Mouse (Mus musculus) kidney, adult 2 months (tissue): ENCODE results near the gene Lypd6. TPM values are rescaled to one million over a fixed set of nuclear protein-coding genes. Genes with fewer than 3 reads are reported as not detected.
A peak's percentile ranks its signal among the peaks of the same experiment; 100 is the strongest.

Source experiments
- DNase-seq: peaks from one replicate; pipeline ENCODE4 v3.0.0; 2021
- H3K27ac ChIP-seq: fragments of 200-500 bp; 2 replicates; pipeline ENCODE4 v1.5.1; 2012; ENCODE audit warnings: low read depth, low read length, control low read depth, inconsistent platforms; ENCODE audit not compliant: insufficient read depth
- H3K27me3 ChIP-seq: fragments of 200-500 bp; replicated peaks from 2 replicates; pipeline ENCODE4 v1.6.1; 2012; ENCODE audit warnings: mild to moderate bottlenecking, moderate library complexity, low read length, inconsistent platforms; ENCODE audit not compliant: control insufficient read depth, insufficient read depth
- H3K36me3 ChIP-seq: fragments of 200-500 bp; 2 replicates; pipeline ENCODE4 v1.6.1; 2012; ENCODE audit warnings: mild to moderate bottlenecking, moderate library complexity, low read length, inconsistent platforms; ENCODE audit not compliant: control insufficient read depth, insufficient read depth
- H3K4me1 ChIP-seq: fragments of 200-500 bp; 2 replicates; pipeline ENCODE4 v1.6.1; 2011; ENCODE audit warnings: low read length; ENCODE audit not compliant: control insufficient read depth, insufficient read depth
- H3K4me3 ChIP-seq: fragments of 200-500 bp; 2 replicates; pipeline ENCODE4 v1.5.1; 2011; ENCODE audit warnings: mild to moderate bottlenecking, low read depth, low read length, control low read depth; ENCODE audit not compliant: insufficient read depth
- CTCF ChIP-seq: fragments of 200-500 bp; conservative IDR thresholded peaks from 2 replicates; pipeline ENCODE4 v1.5.1; 2011; ENCODE audit warnings: low read depth, mild to moderate bottlenecking, control low read depth, low read length, moderate library complexity, mixed read lengths; ENCODE audit not compliant: insufficient read depth, insufficient read length
- POLR2A ChIP-seq: fragments of 200-500 bp; IDR thresholded peaks from one replicate; pipeline ENCODE4 v1.6.1; 2011; ENCODE audit warnings: low read depth, low read length, control low read depth
- WGBS: fragments of 180-500 bp; shearing (Covaris S2); methylation state at CpG from one replicate; pipeline ENCODE4 v1.1.7; 2018; 5-methylcytosine and 5-hydroxymethylcytosine counted together
- polyA plus RNA-seq: library from polyadenylated mRNA; depleted of rRNA; stranded (reverse); fragments of >200 nt; gene quantifications from 2 replicates; pipeline ENCODE4 v1.2.3, GENCODE M21; 2012

Gene Lypd6
- polyA plus RNA-seq, 1 experiment: 10.9 TPM

- H3K4me1 ChIP-seq: no peaks in the 10 kb centered on the region
- no peak for TF ChIP-seq POLR2A
- no peak for TF ChIP-seq CTCF
- H3K4me3 ChIP-seq: no peak overlapping the region
- DNase-seq: no peak
- no peaks in the 10 kb centered on the region for H3K36me3 ChIP-seq
- no peaks in the 10 kb centered on the region for H3K27me3 ChIP-seq
- no peak overlapping the region for H3K27ac ChIP-seq
- WGBS: 72% methylated on average over 3 of the region's 3 CpGs
These were observed 21.5 kb downstream of the Lypd6 start for GRCm38 (mm10) chr2:50087761-50088160.

- H3K4me3 ChIP-seq: no peak overlapping the region
- H3K4me1 ChIP-seq: no peaks in the 10 kb centered on the region
- H3K36me3 ChIP-seq: no peaks in the 10 kb centered on the region
- no peak for DNase-seq
- WGBS: 74% methylated on average over 3 of the region's 3 CpGs
- no peak overlapping the region for H3K27ac ChIP-seq
- H3K27me3 ChIP-seq: no peaks in the 10 kb centered on the region
- no peak for TF ChIP-seq CTCF
- no peak for TF ChIP-seq POLR2A
These were observed 30.1 kb downstream of the Lypd6 start for GRCm38 (mm10) chr2:50096336-50096735.

GRCm38 (mm10) chr2:50100364-50101151 lies 34.3 kb downstream of the Lypd6 start:
- Histone ChIP-seq H3K4me3 (no peak overlapping the region), H3K36me3 (no peaks in the 10 kb centered on the region), H3K27me3 (no peaks in the 10 kb centered on the region; the same call in 1 of the 2 replicates), H3K4me1 (no peaks in the 10 kb centered on the region; the same call in 1 of the 2 replicates), H3K27ac (peak overlapping the region; percentile 38; the same call in 1 of the 2 replicates)
- peak; percentile 38 for DNase-seq
- no peak for TF ChIP-seq CTCF
- TF ChIP-seq POLR2A: no peak
- WGBS: 33% methylated on average over 9 of the region's 9 CpGs

GRCm38 (mm10) chr2:50101152-50101450 lies 34.9 kb downstream of the Lypd6 start:
- H3K27ac ChIP-seq: no peak overlapping the region

DNA sequence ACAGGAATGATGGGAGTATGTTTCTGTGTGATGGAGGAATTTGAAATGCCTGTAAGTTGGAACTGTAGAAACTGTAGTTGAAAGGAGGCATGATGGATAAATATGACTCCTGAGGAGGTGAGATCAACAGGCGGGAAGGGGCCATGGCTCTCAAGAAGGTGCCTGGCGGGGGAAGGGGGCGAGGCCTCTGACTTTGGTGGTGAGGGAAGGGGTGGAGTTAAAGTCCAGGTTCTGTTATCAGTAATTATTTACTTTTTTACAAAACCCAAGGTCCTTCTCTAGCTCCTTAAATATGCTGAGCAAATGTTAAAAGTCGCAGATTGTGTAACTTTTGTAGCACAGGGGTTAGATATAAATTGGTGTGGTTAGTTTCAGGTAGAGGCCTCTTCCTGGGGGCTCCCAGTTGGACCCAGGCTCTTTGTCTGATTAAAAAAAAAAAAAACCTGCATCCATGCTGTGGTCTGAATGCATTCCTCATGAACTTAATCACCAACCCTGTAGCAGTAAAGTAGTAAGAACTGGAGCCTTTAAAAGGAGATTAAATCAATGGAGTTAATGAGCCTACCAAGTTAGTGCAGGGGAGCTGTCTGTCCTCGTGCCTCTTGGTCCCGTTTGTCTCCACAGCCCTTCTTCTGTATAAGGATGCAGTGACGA lies 37.7 kb downstream of the Lypd6 start:
- DNase-seq: no peak
- 61% methylated on average over 7 of the region's 7 CpGs for WGBS

More at GRCm38 (mm10) chr2:50101152-50101450, 34.9 kb downstream of the Lypd6 start:
- DNase-seq: no peak
- Histone ChIP-seq H3K27me3 (no peaks in the 10 kb centered on the region; the same call in 1 of the 2 replicates), H3K4me3 (no peak overlapping the region), H3K36me3 (no peaks in the 10 kb centered on the region), H3K4me1 (no peaks in the 10 kb centered on the region; the same call in 1 of the 2 replicates)
- 89% methylated on average over 1 of the region's 1 CpGs for WGBS
- no peak for TF ChIP-seq POLR2A
- TF ChIP-seq CTCF: no peak

GRCm38 (mm10) chr2:50105590-50105989 lies 39.4 kb downstream of the Lypd6 start:
- H3K4me1 ChIP-seq: no peaks in the 10 kb centered on the region; the same call in 1 of the 2 replicates
- no peaks in the 10 kb centered on the region for H3K36me3 ChIP-seq
- TF ChIP-seq POLR2A (no peak), CTCF (no peak)
- WGBS: 90% methylated on average over 3 of the region's 3 CpGs
- H3K4me3 ChIP-seq: no peak overlapping the region
- no peaks in the 10 kb centered on the region; the same call in 1 of the 2 replicates for H3K27me3 ChIP-seq
- no peak overlapping the region for H3K27ac ChIP-seq
- DNase-seq: no peak

More for the DNA sequence above, 37.7 kb downstream of the Lypd6 start:
- no peaks in the 10 kb centered on the region; the same call in 1 of the 2 replicates for H3K4me1 ChIP-seq
- H3K27me3 ChIP-seq: no peaks in the 10 kb centered on the region; the same call in 1 of the 2 replicates
- no peaks in the 10 kb centered on the region for H3K36me3 ChIP-seq
- H3K4me3 ChIP-seq: no peak overlapping the region
- H3K27ac ChIP-seq: no peak overlapping the region
- TF ChIP-seq POLR2A (no peak), CTCF (no peak)

GRCm38 (mm10) chr2:50105992-50106391 lies 39.8 kb downstream of the Lypd6 start:
- WGBS: 82% methylated on average over 3 of the region's 3 CpGs
- H3K4me3 ChIP-seq: no peak overlapping the region
- no peak overlapping the region for H3K27ac ChIP-seq
- H3K36me3 ChIP-seq: no peaks in the 10 kb centered on the region
- TF ChIP-seq POLR2A (no peak), CTCF (no peak)
- H3K4me1 ChIP-seq: no peaks in the 10 kb centered on the region; the same call in 1 of the 2 replicates
- no peak for DNase-seq
- H3K27me3 ChIP-seq: no peaks in the 10 kb centered on the region; the same call in 1 of the 2 replicates
